Mouse (Mus musculus) lung, postnatal 14 days (tissue): Measurements from ENCODE around the gene Zc3h18.

Source experiments
- DNase-seq: peaks from one replicate; pipeline ENCODE4 v3.0.0; 2021

The Zc3h18 gene

GRCm38 (mm10) chr8:122347811-122348552, 28.4 kb upstream of the Zc3h18 start:
- no peak for DNase-seq

GRCm38 (mm10) chr8:122349357-122350297, 26.8 kb upstream of the Zc3h18 start:
- no peak for DNase-seq

- no peak for DNase-seq
Observed at GRCm38 (mm10) chr8:122350309-122351089, 25.9 kb upstream of the Zc3h18 start.

DNA sequence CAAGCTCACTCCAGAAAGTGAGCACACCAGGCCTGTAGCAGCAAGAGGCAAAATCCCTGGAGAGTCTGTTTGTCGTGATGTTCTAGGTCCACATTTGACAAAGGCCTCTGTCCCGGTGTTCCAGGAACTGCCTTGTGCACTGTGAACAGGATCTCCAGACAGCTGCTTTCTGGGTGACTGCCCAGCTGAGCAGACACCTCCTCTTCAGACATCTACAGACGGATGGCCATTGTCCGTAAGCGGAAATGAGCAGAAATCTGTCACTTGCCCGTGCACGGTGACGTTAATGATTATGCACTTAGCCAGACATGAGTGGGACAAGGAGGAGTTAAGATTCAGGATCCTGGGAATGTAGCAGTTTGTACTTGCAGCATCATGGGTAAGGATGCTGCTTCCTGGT, 22.3 kb upstream of the Zc3h18 start:
- DNase-seq: no peak

DNA sequence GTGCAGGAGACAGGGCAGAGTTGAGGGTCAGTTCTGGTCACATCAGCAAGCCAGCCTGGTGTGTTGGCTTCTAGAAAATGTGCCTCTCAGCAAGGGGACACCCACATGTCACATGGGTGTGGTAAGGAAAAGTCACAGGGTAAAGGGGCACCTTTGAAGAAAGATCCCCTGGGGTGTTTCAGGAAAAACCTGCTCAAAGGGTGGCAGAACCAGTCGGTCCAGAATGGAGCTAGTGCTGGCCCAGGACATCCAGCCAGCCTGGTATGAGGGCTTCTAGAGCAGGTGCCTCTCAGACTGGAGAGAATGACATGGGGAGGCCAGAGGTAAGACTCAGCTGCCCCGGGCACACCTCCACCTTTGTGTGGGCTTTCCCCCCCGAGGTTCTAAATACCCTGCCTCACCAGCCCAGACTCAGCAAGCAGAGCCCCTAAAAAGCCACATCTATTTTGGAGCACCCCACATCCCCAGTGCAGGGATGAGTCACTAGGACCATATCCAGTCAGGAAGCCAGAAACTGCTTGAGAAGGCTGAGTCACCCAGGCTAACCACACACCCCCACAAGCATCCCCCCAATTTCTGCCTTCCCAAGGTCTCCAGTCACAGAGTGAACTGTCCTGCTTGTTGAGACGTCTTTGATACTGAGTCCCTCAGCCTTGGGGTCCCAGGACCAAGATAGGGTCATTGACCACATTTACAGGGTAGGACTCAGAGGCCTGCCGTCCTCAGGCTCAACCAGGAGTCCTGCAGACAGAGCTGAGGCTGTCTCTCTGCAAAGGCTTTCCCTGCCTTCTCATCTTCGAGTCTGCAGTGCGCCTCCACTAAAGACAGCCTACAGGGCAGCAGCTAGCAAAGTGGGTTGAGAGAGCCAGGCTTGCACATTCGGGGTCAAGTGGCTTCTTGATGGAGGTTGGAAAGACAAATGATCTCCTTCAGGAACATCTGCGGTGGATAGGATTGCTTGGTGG, 20.5 kb upstream of the Zc3h18 start:
- no peak for DNase-seq

DNA sequence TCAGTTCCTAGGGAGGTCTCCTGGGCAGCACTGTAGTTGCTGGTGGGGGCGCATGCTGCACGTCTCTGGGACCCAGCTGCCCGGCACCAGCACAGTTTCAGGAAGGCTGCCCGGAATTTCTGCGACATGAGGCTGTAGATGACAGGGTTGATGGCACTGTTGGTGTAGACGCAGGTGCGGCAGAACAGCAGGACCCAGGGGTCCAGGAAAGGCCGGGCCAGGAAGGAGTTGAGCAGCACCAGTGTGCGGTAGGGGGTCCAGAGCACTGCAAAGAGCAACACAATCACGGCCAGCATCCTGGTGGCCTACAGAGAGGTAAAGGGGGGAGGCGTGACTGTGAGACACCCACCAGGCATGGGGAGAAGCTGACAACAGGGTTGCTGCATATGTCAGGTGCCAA, 19.2 kb upstream of the Zc3h18 start:
- no peak for DNase-seq

GRCm38 (mm10) chr8:122357641-122358040, 18.8 kb upstream of the Zc3h18 start:
- no peak for DNase-seq

DNA sequence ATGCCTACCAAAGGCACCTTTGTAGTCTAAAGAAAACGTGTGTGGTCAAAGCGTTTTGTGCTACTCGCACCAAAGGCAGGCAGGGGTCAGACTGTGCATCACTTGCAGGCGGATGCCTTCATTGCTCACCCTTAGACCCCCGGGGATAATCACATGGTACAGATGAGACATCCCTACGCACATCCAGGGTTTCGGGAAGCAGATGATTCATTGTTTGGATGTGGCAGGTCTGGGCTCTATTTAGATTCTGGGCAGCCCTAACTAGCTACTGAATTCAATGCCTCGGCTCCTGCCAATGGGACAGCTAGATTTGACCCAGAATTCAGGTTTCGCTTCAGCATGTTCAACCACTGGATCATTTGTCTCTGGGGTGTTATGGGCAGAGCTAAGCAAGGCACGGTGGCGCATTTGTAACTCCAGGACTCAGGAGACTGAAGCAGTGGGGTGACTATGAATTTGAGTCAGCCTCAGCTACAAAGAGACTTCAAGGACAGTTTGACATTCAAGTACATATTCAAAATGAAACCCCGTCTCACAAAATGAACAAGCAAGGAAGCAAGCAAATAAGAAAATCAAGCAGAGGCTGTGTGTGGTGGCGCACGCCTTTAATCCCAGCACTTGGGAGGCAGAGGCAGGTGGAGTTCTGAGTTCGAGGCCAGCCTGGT, 17.2 kb upstream of the Zc3h18 start:
- no peak for DNase-seq

DNA sequence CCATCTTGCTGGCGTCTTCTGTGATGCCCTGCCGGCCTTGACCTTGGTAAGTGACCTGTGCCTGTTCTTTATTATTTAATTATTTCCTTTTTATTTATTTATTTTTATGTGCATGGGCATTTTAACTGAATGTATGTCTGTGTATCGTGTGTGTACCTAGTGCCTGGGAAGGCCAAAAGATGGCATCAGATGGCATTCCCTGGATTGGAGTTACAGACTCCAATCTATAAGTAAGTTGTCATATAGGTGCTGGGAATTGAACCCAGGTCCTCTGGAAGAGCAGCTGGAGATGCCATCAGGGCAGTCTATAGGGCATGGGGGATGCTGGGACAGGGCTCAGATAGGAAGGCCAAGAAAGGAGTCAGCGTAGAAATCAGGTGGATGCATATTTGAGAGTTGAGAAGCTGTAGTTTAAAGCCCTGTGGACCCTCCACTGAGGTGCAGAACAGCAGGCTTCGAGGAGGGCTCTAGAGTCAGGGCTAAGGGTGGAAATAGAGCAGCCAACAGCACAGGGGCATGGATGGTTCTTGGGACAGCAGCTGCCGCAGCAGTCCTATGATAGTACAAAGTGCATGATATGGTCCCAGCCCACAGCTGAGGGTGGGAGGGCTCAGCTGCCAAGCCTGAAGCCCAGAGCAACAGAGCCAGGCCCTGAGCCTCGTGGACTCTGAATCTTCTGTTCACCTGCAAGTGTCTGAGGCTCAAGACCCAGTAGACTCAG, 15.6 kb upstream of the Zc3h18 start, which contains the start of gene Trhr2:
Trhr2 (minus strand) TSS at position 51 of the 721 bp plus-strand sequence.
- no peak for DNase-seq

GRCm38 (mm10) chr8:122362271-122362670, 14.1 kb upstream of the Zc3h18 start:
- no peak for DNase-seq

DNA sequence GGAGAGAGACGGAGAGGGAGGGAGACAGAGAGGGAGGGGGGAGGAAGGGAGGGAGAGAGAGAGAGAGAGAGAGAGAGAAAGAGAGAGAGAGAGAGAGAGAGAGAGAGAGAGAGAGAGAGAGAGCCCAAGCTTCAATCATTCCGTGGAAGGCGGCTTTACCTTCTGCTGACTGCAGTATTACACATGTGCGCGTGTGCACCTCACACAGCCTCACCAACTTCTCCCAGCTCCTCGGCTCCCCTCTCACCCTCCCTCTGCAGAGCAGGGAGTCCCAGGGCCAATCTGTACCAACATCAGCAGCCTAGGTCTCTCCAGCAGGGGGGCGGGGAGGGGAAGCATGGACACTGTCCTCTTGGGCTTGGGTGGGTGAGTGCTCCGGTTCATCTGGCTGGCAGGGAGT, 13.4 kb upstream of the Zc3h18 start:
- no peak for DNase-seq

GRCm38 (mm10) chr8:122368494-122368893, 7.9 kb upstream of the Zc3h18 start:
- DNase-seq: no peak

DNA sequence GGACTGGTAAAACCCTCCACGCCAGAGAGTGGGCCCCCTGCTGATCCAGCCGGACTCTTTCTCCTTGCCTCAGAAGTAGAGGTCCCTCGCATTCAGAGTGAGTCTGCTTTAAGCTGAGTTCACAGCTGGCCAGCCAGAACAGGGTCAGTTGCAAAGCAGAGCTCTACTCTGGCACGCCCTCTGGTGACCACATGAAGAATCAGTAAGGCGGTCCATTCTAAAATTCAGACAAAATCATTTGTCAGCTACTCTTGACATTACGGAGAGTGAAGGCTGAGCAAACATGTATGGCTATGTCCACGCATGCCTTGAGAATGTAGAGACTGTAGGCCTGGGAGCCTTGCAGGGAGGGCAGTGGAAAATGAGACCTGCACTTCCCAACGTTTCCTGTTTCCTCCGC, 6.7 kb upstream of the Zc3h18 start:
- DNase-seq: peak; percentile 84

DNA sequence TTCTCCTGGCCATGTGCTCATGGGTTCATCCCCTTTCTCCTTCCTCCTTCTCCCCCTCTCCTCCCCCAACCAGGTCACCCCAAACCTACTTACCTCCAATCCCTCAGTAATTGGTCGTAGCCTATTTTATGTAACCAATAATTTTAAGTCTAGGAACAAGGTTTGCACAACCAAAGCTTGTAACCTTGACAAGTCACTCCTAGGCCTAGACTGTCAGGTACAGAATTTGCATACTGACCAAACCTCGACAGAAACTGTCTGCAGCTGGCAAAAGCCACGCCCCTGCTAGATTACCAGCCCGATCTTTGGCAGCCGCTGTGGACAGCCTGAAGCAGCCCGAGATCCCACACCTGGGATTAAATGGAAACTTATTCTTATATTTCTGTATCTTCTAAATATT, 4.7 kb upstream of the Zc3h18 start:
- DNase-seq: no peak

DNA sequence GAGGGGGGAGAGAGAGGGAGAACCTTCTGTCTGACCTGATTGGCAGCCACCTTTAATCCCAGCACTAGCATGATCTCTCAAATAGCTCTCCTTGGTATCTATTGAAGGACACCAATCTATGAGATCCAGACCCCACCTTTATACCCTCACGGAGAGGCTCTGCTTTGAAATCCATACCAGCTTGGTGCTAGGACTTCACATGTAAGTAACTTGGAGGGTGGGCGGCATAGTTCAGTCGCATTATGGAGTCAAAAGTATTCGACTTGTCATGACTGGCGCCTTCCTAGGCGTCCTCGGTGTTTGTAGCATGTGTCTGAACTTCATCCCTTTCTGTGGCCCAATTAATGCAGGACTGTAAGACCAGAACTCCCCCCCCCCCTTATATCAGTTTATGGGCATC, 1.1 kb upstream of the Zc3h18 start:
- DNase-seq: no peak

DNA sequence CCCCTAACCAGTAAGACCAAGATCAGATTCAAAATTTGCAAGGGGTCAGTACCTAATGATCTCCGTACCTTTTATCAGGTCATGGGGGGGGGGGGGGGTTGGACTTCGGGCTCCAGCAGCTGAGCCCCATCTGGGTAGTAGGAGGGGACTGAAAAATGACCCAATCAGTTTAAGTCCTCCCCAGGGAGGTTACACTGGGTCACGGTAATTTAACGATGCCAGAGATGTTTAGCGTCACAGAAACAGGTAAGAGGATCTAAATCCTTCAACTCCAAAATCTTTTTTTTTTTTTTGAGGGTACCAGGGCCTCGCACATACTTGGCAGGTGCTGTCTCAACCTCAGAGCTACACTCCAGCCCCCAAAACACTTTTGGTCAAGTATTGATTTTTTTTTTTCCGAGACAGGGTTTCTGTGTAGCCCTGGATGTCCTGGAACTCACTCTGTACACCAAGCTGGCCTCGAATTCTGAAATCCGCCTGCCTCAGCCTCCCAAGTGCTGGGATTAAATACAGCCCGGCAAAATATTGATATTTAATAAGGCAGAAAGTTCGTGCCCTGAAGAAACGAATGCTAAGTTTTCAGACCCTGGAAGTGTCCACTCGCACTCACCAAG, 551 bp upstream of the Zc3h18 start:
- DNase-seq: no peak

- no peak for DNase-seq
Observed at GRCm38 (mm10) chr8:122383039-122383438, 6.6 kb downstream of the Zc3h18 start.

GRCm38 (mm10) chr8:122389357-122389756, 12.9 kb downstream of the Zc3h18 start:
- DNase-seq: no peak

GRCm38 (mm10) chr8:122390758-122391157, 14.3 kb downstream of the Zc3h18 start:
- no peak for DNase-seq

- no peak for DNase-seq
Observed at GRCm38 (mm10) chr8:122393717-122394116, 17.3 kb downstream of the Zc3h18 start.
